Mouse (Mus musculus) brain, embryonic 14.5 days (tissue): ENCODE data around the gene Idh1.

Source experiments
- CTCF ChIP-seq: fragments of 200-500 bp; IDR thresholded peaks from 2 replicates; pipeline ENCODE4 v1.5.1; 2012; ENCODE audit warnings: inconsistent platforms, mild to moderate bottlenecking, moderate library complexity, borderline replicate concordance; ENCODE audit not compliant: insufficient read depth, insufficient read length; ENCODE audit errors: extremely low read depth
- POLR2A ChIP-seq: fragments of 200-500 bp; IDR thresholded peaks from 2 replicates; pipeline ENCODE4 v1.6.1; 2012; ENCODE audit warnings: mild to moderate bottlenecking, inconsistent platforms, borderline replicate concordance; ENCODE audit not compliant: poor library complexity, insufficient read depth, insufficient read length, severe bottlenecking; ENCODE audit errors: extremely low read depth

- TF ChIP-seq CTCF (no peak), POLR2A (no peak)
These were observed 31.3 kb upstream of the Idh1 start for GRCm38 (mm10) chr1:65217567-65217966.
